Mouse (Mus musculus) adrenal gland, postnatal 10 days (tissue): ENCODE measurements around the gene Acvr2a. TPM values are rescaled to one million over a fixed set of nuclear protein-coding genes. Genes with fewer than 3 reads are reported as not detected.
"Not testable (repeated sequence)": the region's sequence is repeated elsewhere in the genome, so short reads cannot be mapped to it uniquely, and the experiment has no call there.

ENCODE experiments used
- DNase-seq: peaks from one replicate; pipeline ENCODE4 v3.0.0; 2021; ENCODE audit warnings: mixed read lengths
- long read RNA-seq, 2 experiments: library from polyadenylated mRNA; stranded (forward); transcript quantifications; one replicate each; pipeline ENCODE4 v2.0.0; 2021
- total RNA-seq, 2 experiments: library from RNA; stranded (reverse); gene quantifications; 2 replicates each; pipeline ENCODE4 v1.2.3; 2021

Acvr2a gene
- total RNA-seq: 10 to 100 TPM; 18.6 to 21.1 TPM
- long read RNA-seq, experiment 1, full-length matches to known transcripts: 1 of 2 reads
- long read RNA-seq, experiment 1, partial matches to known transcripts: 1 of 2 reads
- long read RNA-seq, experiment 1, other reads (novel, unspliced or antisense): 0 of 2 reads
- long read RNA-seq, experiment 2, full-length matches to known transcripts: 3 of 4 reads
- long read RNA-seq, experiment 2, partial matches to known transcripts: 0 of 4 reads
- long read RNA-seq, experiment 2, other reads (novel, unspliced or antisense): 1 of 4 reads

DNA sequence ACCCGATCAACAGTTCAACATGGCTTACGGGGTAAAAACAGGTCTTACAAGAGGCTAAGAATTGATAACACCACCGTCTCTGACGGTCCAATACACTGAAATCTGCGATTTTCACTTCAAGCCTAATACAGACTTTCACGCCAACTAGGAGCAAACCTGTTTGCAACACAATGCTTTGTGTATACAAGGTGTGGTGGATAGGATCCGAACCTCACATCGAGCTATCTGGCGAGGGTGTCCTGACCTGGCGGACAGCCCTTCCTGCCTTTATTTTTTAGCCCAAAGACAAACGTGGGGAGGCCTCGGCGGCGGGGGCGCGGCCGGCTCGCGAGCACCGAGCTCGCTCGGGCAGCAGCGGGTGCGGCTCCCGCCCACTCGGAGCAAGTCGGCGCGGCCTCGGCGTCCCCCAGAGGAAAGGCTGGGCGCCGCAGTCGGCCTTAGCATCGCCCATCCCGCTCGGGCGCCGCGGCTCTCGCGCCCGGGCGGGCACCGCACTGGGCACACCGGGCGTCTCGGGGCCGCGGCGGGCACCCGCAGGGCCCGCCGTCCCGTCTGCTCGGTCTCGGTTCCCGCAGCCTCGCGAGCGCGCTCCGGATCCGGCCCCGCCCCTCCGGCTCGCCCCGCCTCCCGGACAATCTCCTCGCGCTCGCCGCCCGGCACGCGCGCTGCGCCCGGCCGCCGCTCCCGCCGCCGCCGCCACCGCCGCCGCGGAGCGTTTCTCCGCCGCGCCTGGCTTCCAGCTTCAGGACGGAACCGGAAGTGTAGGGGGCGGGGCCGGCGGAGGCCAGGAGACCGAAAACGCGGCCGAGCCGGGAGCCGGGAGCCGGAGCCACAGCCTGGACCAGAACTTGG lies at the start of gene Acvr2a:
TSS of gene Acvr2a (plus strand) at position 739 of the 852 bp plus-strand sequence.
- DNase-seq: peak; percentile 96

- no peak for DNase-seq
Observed at GRCm38 (mm10) chr2:48766513-48766912, 47.4 kb upstream of the Acvr2a start.

- DNase-seq: no peak
Observed at GRCm38 (mm10) chr2:48767778-48768177, 46.1 kb upstream of the Acvr2a start.

DNA sequence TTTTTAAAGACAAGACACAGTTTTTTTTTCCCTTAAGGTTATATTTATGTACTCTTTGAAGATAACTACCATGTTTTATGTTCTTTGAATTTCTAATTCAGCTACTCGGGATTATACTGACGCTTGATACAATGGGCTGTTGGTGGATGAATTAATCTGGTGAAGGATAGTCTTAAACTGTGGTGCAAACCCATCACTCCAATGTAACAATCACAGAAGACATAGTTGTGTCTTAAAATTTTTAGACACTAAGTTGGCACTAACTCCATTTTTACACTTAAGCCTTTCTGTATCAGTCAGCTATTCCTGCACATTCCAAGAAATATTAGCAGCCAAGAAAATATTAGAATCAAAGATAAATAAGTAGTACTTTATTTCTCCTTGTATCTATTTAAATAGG lies 45.7 kb upstream of the Acvr2a start:
- no peak for DNase-seq

- no peak for DNase-seq
Observed at GRCm38 (mm10) chr2:48770100-48770499, 43.8 kb upstream of the Acvr2a start.

DNA sequence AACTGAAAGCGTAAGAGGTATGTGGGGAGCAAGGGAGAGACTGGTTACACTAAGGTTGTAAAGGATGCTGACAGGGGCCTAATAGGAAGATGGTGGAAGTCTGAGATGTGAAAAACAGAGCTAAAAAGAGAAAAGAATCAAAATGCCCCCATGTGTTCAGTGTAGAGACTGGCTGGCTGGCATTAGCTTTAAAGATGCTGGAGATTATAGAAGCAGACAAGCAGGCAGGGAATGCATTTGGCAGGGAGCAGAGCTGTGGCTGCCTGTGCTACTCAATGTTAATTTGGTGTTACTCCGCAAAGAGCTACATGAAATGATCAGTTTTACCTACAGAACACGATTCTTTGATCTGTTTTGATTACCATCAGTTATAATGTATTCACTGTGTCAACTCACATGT lies 43.3 kb upstream of the Acvr2a start:
- DNase-seq: no peak

DNA sequence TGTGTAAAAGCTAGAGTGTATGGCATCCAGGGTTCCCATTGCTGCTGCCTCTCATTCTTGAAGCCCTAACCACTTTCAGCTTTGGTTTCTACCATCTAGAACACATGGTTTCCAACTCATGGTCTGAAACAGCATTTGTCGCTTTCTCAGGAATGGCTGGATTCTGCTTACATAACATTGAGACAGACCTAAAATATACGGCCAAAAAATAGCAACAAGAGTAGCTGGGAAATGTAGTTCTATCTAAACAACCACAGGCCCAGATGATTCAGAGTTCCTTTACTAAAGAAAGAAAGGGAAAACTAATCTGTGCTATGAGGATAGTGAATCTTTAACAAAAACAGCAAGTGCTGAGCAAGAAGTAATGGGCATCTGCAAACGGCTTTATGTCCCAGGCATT lies 38.6 kb upstream of the Acvr2a start:
- no peak for DNase-seq

DNA sequence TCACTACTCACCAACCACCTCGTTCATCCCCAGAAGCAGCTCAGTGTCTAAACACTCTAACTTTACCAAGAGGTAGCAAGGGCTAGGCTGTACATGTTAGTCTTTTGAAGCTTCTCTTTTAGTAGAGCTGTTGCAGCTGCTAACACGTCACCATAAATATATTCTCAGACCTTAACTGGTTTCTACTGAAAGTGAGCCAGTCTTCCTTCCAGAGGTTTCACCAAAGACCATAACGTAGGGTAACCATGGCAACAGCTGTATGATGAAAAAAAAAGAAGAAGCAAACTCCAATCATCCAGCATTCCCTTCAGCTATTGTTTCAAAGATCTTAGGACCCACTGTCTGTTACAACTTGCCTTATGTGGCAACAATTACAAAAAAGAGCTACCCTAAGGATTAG lies 25.0 kb upstream of the Acvr2a start:
- no peak for DNase-seq

DNA sequence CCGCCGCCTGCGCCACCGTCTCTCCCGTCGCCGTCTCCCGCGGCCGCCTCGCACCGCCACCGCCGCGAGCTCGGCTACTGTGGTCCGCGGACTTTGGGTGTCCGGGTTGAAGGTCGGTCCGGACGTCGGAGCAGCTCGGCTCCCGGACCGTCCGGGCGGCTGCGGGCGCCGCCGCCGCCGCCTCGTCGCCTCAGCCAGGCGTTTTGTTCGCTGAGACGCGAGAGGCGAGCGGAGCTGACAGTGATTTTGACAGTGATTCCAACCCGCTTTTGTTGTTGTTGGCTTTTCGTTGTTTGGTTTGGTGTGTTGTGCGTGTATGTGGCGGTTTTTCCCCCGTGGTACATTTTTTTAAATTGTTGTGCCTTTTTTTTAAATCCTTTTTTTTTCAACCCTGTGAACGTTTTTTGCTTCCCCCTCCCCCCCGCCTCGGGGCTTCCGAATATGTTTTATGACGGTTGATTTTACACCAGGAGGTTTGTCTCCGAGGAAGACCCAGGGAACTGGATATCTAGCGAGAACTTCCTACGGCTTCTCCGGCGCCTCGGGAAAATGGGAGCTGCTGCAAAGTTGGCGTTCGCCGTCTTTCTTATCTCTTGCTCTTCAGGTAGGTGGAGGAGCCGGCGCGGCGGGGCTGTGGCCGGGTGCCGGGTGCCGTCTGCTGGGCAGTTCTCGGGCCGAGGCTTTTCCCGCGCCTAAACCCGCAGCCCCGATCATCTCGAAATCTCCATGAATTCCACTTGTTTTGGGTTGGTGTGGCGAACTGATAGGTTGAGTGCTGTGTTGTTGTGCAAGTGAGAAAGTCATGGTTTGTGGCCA lies 522 bp downstream of the Acvr2a start:
- peak; percentile 58 for DNase-seq

DNA sequence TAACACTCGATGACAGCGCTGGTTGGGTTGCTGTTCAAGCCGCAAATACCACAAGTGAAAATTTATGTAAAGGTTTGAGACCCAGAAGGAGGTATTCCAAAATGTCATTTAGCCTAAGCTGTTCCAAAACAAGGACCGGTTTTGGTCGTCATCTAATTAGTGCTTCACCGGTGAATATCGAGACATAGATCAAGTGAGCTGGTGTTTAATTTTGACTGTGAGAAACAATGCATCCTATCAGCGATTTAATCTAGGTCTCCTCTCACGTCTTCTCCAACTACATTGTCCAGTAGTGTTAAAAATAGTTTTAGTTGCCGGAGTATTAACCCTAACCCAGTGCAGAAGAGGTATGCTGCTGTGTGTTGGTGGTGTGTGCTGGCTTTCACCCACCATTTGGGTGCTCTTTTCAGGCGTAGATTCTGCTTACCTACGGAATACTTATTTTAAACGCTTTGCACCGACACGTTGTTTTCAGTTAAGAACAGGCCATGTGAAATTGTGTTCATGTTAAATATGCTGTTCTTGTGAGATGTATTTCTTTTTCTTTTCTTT lies 1.2 kb downstream of the Acvr2a start:
- DNase-seq: no peak

- DNase-seq: no peak
Observed at GRCm38 (mm10) chr2:48816141-48817028, 2.5 kb downstream of the Acvr2a start.

DNA sequence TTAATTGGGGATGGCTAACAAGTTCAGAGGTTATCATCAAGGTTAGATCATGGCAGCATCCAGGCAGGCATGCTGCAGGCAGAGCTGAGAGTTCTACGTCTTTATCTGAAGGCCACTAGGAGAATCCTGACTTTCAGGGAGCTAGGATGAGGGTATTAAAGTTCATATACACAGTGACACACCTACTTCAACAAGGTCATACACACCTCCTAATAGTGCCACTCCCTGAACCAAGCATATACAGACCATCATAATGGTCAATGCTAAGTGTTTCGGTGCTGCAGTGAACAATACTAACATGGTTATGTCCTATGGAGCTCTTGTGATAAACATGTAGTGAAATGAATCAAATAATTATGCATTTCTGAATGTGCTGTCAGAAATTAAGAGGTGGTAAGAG lies 12.0 kb downstream of the Acvr2a start:
- no peak for DNase-seq

DNA sequence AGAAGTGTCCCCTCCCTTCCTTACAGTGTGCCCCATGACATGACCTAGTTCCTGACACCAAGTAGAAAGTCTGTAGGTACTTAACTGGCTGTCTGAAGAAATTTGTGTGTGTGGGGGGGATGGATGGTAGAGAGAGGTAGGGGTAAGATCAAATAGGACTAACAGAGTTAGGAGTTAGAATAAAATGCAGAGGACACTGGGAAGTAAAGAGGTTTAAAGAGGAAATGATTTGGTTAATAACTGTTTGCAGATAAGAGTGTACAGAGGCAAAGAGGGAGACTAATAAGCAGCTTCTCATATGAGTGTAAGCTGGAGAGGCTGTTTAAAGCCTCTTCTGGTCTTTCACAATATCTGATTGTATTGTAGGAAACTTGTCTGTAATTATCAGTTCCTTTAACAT lies 12.5 kb downstream of the Acvr2a start:
- no peak for DNase-seq

DNA sequence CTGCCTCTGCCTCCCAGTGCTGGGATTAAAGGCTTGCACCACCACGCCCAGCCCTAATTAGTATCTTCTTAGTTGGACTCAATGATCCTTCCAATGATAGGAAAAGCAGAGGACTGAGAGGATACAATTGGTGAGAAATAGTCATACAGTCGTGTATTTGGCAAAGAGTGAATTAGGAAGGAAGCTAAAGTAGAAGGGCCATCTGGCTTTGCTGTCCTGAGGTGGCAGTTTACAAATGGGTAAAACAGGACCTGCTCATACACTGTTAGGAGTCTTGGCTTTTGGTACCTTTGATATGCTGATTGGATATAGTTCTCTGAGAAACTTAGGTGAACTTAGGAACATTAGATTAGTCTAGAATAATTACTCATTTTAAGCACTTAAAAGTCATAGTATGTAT lies 16.6 kb downstream of the Acvr2a start:
- DNase-seq: no peak

GRCm38 (mm10) chr2:48832305-48832704 lies 18.4 kb downstream of the Acvr2a start:
- no peak for DNase-seq

DNA sequence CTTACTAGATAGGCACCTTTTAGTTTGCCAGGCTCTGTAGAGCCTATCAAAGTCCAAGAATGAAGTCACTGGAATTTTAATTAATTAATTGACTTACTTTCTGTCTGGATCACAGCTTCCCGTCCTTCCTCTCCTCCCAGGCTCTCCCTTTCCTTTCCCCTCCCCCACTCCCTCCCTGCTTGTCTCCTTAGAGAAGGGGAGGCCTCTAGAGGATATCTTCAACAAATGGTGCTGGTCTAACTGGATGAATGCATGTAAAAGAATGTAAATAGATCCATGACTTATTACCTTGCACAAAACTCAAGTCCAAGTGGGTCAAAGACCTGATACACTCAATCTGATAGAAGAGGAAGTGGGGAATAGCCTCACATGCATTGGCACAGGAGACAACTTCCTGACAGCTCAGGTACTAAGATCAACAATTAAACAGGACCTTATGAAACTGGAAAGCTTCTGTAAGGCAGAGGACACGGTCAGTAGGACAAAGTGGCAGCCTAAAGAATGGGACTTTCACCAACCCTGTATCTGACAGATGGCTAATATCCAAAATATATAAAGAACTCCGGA lies 20.1 kb downstream of the Acvr2a start:
- no peak for DNase-seq

DNA sequence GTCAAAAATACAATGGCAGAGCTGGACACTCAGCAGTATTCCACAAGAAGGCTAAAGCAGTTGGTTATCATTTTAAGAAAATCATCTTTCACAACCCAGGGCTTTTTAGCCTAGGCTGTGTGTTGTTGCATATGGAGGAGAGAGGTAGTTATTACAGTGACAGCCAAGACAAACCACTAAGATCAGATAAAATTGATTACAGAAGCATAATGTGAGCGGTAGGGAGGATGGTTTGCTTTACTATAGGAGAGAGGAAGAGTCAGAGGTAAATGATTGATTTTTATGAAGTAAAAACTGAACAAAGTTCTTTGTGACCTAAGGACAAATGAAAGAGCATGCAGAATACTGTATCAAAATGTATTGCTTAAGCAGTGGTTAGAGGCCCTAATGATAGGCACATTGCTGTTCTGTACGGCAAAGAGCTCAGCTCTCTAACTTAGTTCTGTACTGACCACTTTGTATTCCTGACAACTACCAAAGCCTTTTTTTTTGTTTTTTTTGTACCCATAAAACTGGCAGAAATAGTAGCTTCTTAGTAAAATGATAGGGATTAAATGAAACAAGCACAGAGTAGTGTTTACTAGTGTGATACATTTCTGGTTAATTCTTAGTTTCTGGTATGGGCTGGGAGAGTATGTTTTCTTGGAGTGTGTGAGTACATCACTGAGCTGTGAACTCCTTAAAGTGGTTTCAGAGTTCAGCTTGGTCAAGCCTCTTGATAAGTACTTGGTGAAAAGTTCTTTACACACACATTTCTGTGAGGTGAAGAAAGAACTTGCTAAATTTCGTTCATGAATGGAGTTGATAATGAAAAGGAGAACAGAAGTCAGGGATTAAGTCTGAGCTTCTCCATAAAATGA lies 27.9 kb downstream of the Acvr2a start:
- DNase-seq: no peak

- DNase-seq: no peak
Observed at GRCm38 (mm10) chr2:48846689-48847398, 32.9 kb downstream of the Acvr2a start.

- not testable (repeated sequence) for DNase-seq
Observed at GRCm38 (mm10) chr2:48865596-48865995, 51.7 kb downstream of the Acvr2a start.
